Mouse (Mus musculus) liver, embryonic 11.5 days (tissue): Measurements from ENCODE around the gene Stim2. TPM values are rescaled to one million over a fixed set of nuclear protein-coding genes. Genes with fewer than 3 reads are reported as not detected.

Experiments used
- ATAC-seq: fragments of 200-750 bp; cut with Nextera tagmentation; replicated peaks from 2 replicates; pipeline ENCODE4 v1.8.0; 2017; ENCODE audit warnings: moderate number of reproducible peaks, mild to moderate bottlenecking, moderate TSS enrichment, moderate library complexity; ENCODE audit not compliant: low FRiP score
- DNase-seq: peaks from one replicate; pipeline ENCODE4 v3.0.0-alpha.2; 2017; ENCODE audit warnings: low spot score
- H3K27ac ChIP-seq: fragments of 300-500 bp; sonication (generic); 2 replicates; pipeline ENCODE4 v1.5.1; 2014; ENCODE audit warnings: mild to moderate bottlenecking, low read depth, low read length, control low read depth
- H3K27me3 ChIP-seq: fragments of 300-500 bp; sonication (generic); replicated peaks from 2 replicates; pipeline ENCODE4 v1.6.1; 2014; ENCODE audit warnings: low read length, mixed read lengths; ENCODE audit not compliant: control insufficient read depth, insufficient read depth
- H3K36me3 ChIP-seq: fragments of 300-500 bp; sonication (generic); 2 replicates; pipeline ENCODE4 v1.6.1; 2014; ENCODE audit warnings: mild to moderate bottlenecking, low read length, moderate library complexity, mixed read lengths; ENCODE audit not compliant: control insufficient read depth, insufficient read depth
- H3K4me1 ChIP-seq: fragments of 300-500 bp; sonication (generic); replicated peaks from 2 replicates; pipeline ENCODE4 v1.6.1; 2014; ENCODE audit warnings: low read length, mixed read lengths; ENCODE audit not compliant: control insufficient read depth, insufficient read depth
- H3K4me2 ChIP-seq: fragments of 300-500 bp; sonication (generic); 2 replicates; pipeline ENCODE4 v1.6.1; 2014; ENCODE audit warnings: mild to moderate bottlenecking, control low read depth, moderate library complexity
- H3K4me3 ChIP-seq: fragments of 300-500 bp; sonication (generic); 2 replicates; pipeline ENCODE4 v1.5.1; 2014; ENCODE audit warnings: low read depth, low read length, control low read depth
- H3K9ac ChIP-seq: fragments of 300-500 bp; sonication (generic); 2 replicates; pipeline ENCODE4 v1.6.1; 2014; ENCODE audit warnings: low read depth, low read length, control low read depth
- H3K9me3 ChIP-seq: fragments of 300-500 bp; sonication (generic); 2 replicates; pipeline ENCODE4 v1.6.1; 2016; ENCODE audit warnings: low read length, inconsistent platforms, mixed read lengths; ENCODE audit not compliant: control insufficient read depth
- WGBS: fragments of 180-500 bp; shearing (Covaris S2); extraction: QIAGEN DNeasy Blood & Tissue Kit; methylation state at CpG from one replicate; pipeline ENCODE4 v1.1.7; 2014; 5-methylcytosine and 5-hydroxymethylcytosine counted together
- polyA plus RNA-seq: library from polyadenylated mRNA; unstranded; fragments of >200 nt; fragmentation: Nextera tagmentation; extraction: Ambion mirVana; gene quantifications from 2 replicates; pipeline ENCODE4 v1.2.1, GENCODE M21; 2014

Gene Stim2
- polyA plus RNA-seq, 1 experiment from 2014 or later, result 13.2 TPM

DNA sequence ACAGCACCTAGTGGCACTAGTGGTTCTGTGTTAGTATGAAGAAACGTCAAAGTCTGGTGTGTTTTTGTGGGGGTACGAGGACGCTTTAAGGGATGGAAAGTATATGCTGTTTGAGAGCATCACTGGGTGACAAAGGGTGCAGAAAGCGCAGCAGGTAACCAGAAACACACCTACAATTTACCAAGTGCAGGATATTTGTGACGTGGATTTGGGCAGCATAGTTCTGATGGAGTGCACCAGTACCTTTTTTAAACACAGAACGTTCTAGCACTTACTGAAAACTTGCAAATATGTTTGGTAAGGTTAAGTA is 1.1 kb downstream of the Stim2 start:
- ATAC-seq (no peak), DNase-seq (no peak)
- WGBS, result 2% methylated on average over 6 of the region's 6 CpGs
- H3K27ac ChIP-seq, result peak overlapping the region; percentile 83; the same call in 1 of the 2 replicates
- peaks cover 14% of the 10 kb centered on the region for H3K4me1 ChIP-seq
- no peaks in the 10 kb centered on the region for H3K9me3 ChIP-seq
- no peaks in the 10 kb centered on the region for H3K36me3 ChIP-seq
- H3K9ac ChIP-seq, result peak overlapping the region; percentile 85
- H3K4me3 ChIP-seq, result peak overlapping the region; percentile 80
- H3K4me2 ChIP-seq, result peak overlapping the region; percentile 94
- H3K27me3 ChIP-seq, result no peaks in the 10 kb centered on the region

DNA sequence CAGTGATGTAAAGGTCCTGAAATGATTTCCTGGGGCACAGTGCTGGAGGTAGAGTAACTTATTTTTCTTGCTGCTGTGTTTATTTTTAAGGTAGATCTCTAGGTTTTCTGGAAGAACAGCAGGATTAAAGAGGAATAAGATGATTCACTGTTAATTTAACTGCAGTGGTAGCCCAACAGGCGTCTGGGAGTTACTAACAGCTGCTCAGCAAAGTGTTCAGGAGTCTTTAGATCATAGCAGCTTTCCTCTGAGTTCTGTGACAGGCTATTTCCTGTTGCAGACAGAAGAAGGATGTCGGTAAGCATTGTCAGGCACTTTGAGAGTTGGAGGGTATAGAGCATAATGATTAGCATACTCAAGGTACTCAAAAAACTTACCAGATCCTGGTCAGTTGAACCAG is 1.5 kb downstream of the Stim2 start:
- ATAC-seq (no peak), DNase-seq (no peak)
- Histone ChIP-seq H3K4me1 (peaks cover 14% of the 10 kb centered on the region), H3K4me2 (peak overlapping the region; percentile 94), H3K27me3 (no peaks in the 10 kb centered on the region), H3K27ac (no peak overlapping the region), H3K36me3 (no peaks in the 10 kb centered on the region), H3K4me3 (peak overlapping the region; percentile 80), H3K9me3 (no peaks in the 10 kb centered on the region), H3K9ac (peak overlapping the region; percentile 85)
- 4% methylated on average over 2 of the region's 2 CpGs for WGBS

DNA sequence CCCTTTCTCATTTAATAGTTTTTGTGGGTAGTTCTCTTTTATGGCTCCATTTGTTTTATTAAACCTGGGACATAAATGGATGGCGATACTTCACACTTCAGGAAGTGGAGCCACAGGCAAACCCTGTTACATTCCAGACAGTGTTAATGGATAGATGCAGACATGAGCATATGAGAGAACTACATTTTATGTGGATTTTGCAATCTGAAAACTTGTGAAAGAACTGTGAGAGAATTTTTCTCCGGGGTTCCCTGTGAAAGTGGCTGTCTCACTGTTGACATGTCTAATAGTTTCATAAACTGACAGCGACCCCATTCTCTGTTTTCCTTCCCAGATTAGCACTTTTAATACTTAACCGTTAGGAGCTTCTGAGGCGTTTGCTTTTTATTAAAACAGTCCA is 2.7 kb downstream of the Stim2 start:
- Histone ChIP-seq H3K9me3 (no peaks in the 10 kb centered on the region), H3K4me2 (no peak overlapping the region), H3K36me3 (no peaks in the 10 kb centered on the region), H3K27ac (no peak overlapping the region), H3K4me3 (no peak overlapping the region), H3K4me1 (peaks cover 14% of the 10 kb centered on the region), H3K9ac (no peak overlapping the region), H3K27me3 (no peaks in the 10 kb centered on the region)
- 76% methylated on average over 5 of the region's 5 CpGs for WGBS
- no peak for ATAC-seq
- DNase-seq, result no peak

GRCm38 (mm10) chr5:54005111-54005864 is 7.0 kb downstream of the Stim2 start:
- no peak for ATAC-seq
- Histone ChIP-seq H3K9me3 (no peaks in the 10 kb centered on the region), H3K9ac (no peak overlapping the region), H3K4me1 (peaks cover 9% of the 10 kb centered on the region), H3K4me3 (no peak overlapping the region), H3K27ac (no peak overlapping the region), H3K27me3 (no peaks in the 10 kb centered on the region), H3K4me2 (no peak overlapping the region), H3K36me3 (no peaks in the 10 kb centered on the region)
- no peak for DNase-seq
- WGBS, result 71% methylated on average over 2 of the region's 2 CpGs

GRCm38 (mm10) chr5:54005865-54006225 is 7.5 kb downstream of the Stim2 start:
- WGBS, result 56% methylated on average over 6 of the region's 6 CpGs
- Histone ChIP-seq H3K36me3 (no peaks in the 10 kb centered on the region), H3K4me3 (no peak overlapping the region), H3K27ac (no peak overlapping the region), H3K4me1 (peaks cover 7% of the 10 kb centered on the region; the same call in 1 of the 2 replicates), H3K9me3 (no peaks in the 10 kb centered on the region), H3K27me3 (no peaks in the 10 kb centered on the region), H3K4me2 (no peak overlapping the region), H3K9ac (no peak overlapping the region)
- ATAC-seq (no peak), DNase-seq (no peak)

DNA sequence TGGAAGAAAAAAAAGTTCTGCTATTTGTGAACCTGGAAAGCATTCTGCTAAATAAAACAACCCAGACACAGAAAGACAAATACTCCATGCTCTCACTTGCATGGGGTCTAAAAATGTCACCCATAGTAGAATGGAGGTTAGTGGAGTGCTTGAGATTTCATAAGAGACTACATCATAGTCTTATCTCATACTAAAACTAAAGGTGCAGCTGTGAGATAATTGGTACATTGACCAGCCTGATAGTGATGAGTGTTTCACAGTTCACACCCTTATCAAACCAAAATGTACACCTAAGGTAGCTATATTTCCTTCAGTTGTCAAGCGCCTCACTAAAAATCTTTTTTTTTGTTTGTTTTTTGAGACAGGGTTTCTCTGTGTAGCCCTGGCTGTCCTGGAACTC is 8.5 kb downstream of the Stim2 start:
- Histone ChIP-seq H3K4me3 (no peak overlapping the region), H3K36me3 (no peaks in the 10 kb centered on the region), H3K9me3 (no peaks in the 10 kb centered on the region), H3K4me2 (no peak overlapping the region), H3K27me3 (no peaks in the 10 kb centered on the region), H3K4me1 (peaks cover 4% of the 10 kb centered on the region; the same call in 1 of the 2 replicates), H3K9ac (no peak overlapping the region), H3K27ac (no peak overlapping the region)
- WGBS, result 83% methylated on average over 1 of the region's 1 CpGs
- DNase-seq (no peak), ATAC-seq (peak; percentile 45; the same call in 1 of the 2 replicates)

GRCm38 (mm10) chr5:54007617-54008016 is 9.3 kb downstream of the Stim2 start:
- Histone ChIP-seq H3K27me3 (no peaks in the 10 kb centered on the region), H3K36me3 (no peaks in the 10 kb centered on the region), H3K4me3 (no peak overlapping the region), H3K9me3 (no peaks in the 10 kb centered on the region), H3K4me1 (peaks cover 4% of the 10 kb centered on the region; the same call in 1 of the 2 replicates), H3K27ac (no peak overlapping the region), H3K4me2 (no peak overlapping the region), H3K9ac (no peak overlapping the region)
- DNase-seq, result no peak
- 75% methylated on average over 6 of the region's 6 CpGs for WGBS
- no peak for ATAC-seq

GRCm38 (mm10) chr5:54013271-54013670 is 15.0 kb downstream of the Stim2 start:
- H3K4me1 ChIP-seq, result no peaks in the 10 kb centered on the region
- no peak overlapping the region for H3K4me3 ChIP-seq
- no peak for DNase-seq
- no peak for ATAC-seq
- H3K27ac ChIP-seq, result no peak overlapping the region
- no peaks in the 10 kb centered on the region for H3K9me3 ChIP-seq
- H3K9ac ChIP-seq, result no peak overlapping the region
- 58% methylated on average over 1 of the region's 1 CpGs for WGBS
- H3K4me2 ChIP-seq, result no peak overlapping the region
- no peaks in the 10 kb centered on the region for H3K27me3 ChIP-seq
- H3K36me3 ChIP-seq, result no peaks in the 10 kb centered on the region

- no peak overlapping the region for H3K4me2 ChIP-seq
- H3K9ac ChIP-seq, result no peak overlapping the region
- no peaks in the 10 kb centered on the region for H3K4me1 ChIP-seq
- H3K27ac ChIP-seq, result no peak overlapping the region
- 63% methylated on average over 7 of the region's 7 CpGs for WGBS
- ATAC-seq (no peak), DNase-seq (no peak)
- H3K9me3 ChIP-seq, result no peaks in the 10 kb centered on the region
- H3K4me3 ChIP-seq, result no peak overlapping the region
- H3K27me3 ChIP-seq, result no peaks in the 10 kb centered on the region
- H3K36me3 ChIP-seq, result no peaks in the 10 kb centered on the region
These were observed 18.8 kb downstream of the Stim2 start for GRCm38 (mm10) chr5:54017143-54017542.
